In genomic region chr5:8416683-8417413, GRCm38 (mm10) we compare ENCODE assay signal across 27 mouse cellular contexts. TPM values are rescaled to one million over a fixed set of nuclear protein-coding genes. Genes with fewer than 3 reads are reported as not detected.
DNase-seq lines count a peak whose midpoint lies in the region; ATAC-seq and TF ChIP-seq lines count a peak whose summit lies in the region.
"Had no signal": no experiment of that assay in that cellular context is flagged by ENCODE, and none has a peak within 500 bp of the region (broad histone marks: within the 10 kb centered on the region; RNA-seq: fewer than 3 reads in every experiment).

No protein-coding gene starts in this region.

- no peaks in the 10 kb centered on the region for H3K27me3 ChIP-seq in lung, embryonic 14.5 days (ENCODE audit: insufficient read depth, low read length)
- H3K27me3 ChIP-seq in neural tube, embryonic 15.5 days (replicated peaks), result no peaks in the 10 kb centered on the region
- H3K27me3 ChIP-seq: liver, embryonic 15.5 days; neural tube, embryonic 12.5 days had no signal

- ATAC-seq in lung, embryonic 14.5 days (ENCODE audit: insufficient read depth), result peak; percentile 67; the same call in 1 of the 2 replicates
- 0 out of 2 replicates have a peak, but pooled peaks have one; percentile 27 for ATAC-seq in megakaryocyte, adult 5-6 weeks (ENCODE audit: poor library complexity, severe bottlenecking)
- no peak for ATAC-seq in neural tube, embryonic 15.5 days (ENCODE audit: low FRiP score)
- ATAC-seq: activated CD4-positive, CD25-positive, alpha-beta regulatory T cell, adult 4 months; forebrain, embryonic 16.5 days had no signal

- 84% methylated on average over 3 of the region's 3 CpGs for WGBS in lung, embryonic 14.5 days
- WGBS in neural tube, embryonic 15.5 days, result 93% methylated on average over 3 of the region's 3 CpGs

- TF ChIP-seq CTCF in lung, embryonic 14.5 days (IDR thresholded peaks at IDR 0.05; ENCODE audit: low read depth), result no peak

- H3K4me3 ChIP-seq in lung, embryonic 14.5 days (ENCODE audit: low read depth, low read length), result no peak overlapping the region
- H3K4me3 ChIP-seq in neural tube, embryonic 15.5 days (replicated peaks), result no peak overlapping the region
- H3K4me3 ChIP-seq: forebrain, embryonic 10.5 days; heart, embryonic 10.5 days; limb, embryonic 10.5 days; liver, embryonic 15.5 days; neural tube, embryonic 12.5 days had no signal

- peaks cover 57% of the 10 kb centered on the region for H3K36me3 ChIP-seq in lung, embryonic 14.5 days (ENCODE audit: insufficient read depth)
- 0 out of 2 replicates have a peak, but pooled peaks cover 8% of the 10 kb centered on the region for H3K36me3 ChIP-seq in neural tube, embryonic 15.5 days

- H3K4me1 ChIP-seq in lung, embryonic 14.5 days (ENCODE audit: insufficient read depth), result no peaks in the 10 kb centered on the region
- peaks cover 4% of the 10 kb centered on the region for H3K4me1 ChIP-seq in neural tube, embryonic 15.5 days
- H3K4me1 ChIP-seq: heart, embryonic 10.5 days had no signal

- DNase-seq in lung, embryonic 14.5 days, result no peak
- no peak for DNase-seq in lung, postnatal 25 days (ENCODE audit: low spot score)
- peak; percentile 30 for DNase-seq in 416B (ENCODE audit: low read depth)
- DNase-seq in Muller cell, postnatal 12 days (ENCODE audit: inconsistent ontology term), result peak; percentile 19
- DNase-seq in adrenal gland, postnatal 14 days, result no peak
- DNase-seq: adrenal gland, adult 8-10 months; cerebellum, adult 2 months; cerebellum, postnatal 36 days; gastrocnemius, postnatal 10 days; heart, postnatal 4 days; kidney, adult 9 months; liver; midbrain, embryonic 14.5 days; retina, postnatal 1 day; right cerebral cortex, postnatal 25 days; spleen, adult 18-20 months; thymus, postnatal 36 days had no signal

- H3K27ac ChIP-seq in lung, embryonic 14.5 days (ENCODE audit: low read depth), result no peak overlapping the region
- H3K27ac ChIP-seq in neural tube, embryonic 15.5 days (replicated peaks), result no peak overlapping the region
- H3K27ac ChIP-seq: forebrain, embryonic 10.5 days; heart, embryonic 10.5 days; hindbrain, embryonic 14.5 days; limb, embryonic 10.5 days; liver, embryonic 15.5 days; neural tube, embryonic 12.5 days had no signal

- no peak overlapping the region for H3K9ac ChIP-seq in lung, embryonic 14.5 days
- H3K9ac ChIP-seq in neural tube, embryonic 15.5 days (replicated peaks), result no peak overlapping the region
- H3K9ac ChIP-seq: hindbrain, embryonic 14.5 days; liver, embryonic 15.5 days; neural tube, embryonic 12.5 days had no signal

- no peak overlapping the region for H3K4me2 ChIP-seq in lung, embryonic 14.5 days
- H3K4me2 ChIP-seq in neural tube, embryonic 15.5 days, result no peak overlapping the region
- H3K4me2 ChIP-seq: hindbrain, embryonic 14.5 days; liver, embryonic 15.5 days; neural tube, embryonic 12.5 days had no signal

- H3K9me3 ChIP-seq in lung, embryonic 14.5 days (ENCODE audit: low read depth, low read length), result no peaks in the 10 kb centered on the region
- H3K9me3 ChIP-seq in neural tube, embryonic 15.5 days (replicated peaks), result no peaks in the 10 kb centered on the region
- H3K9me3 ChIP-seq: forebrain, embryonic 10.5 days; heart, embryonic 10.5 days; limb, embryonic 10.5 days; liver, embryonic 15.5 days; neural tube, embryonic 12.5 days had no signal

RNA-seq across cellular contexts. Expression of gene Dbf4, which starts 5.7 kb away (rescaled TPM):
- polyA plus RNA-seq in lung, embryonic 14.5 days (2014; fragmentation: Nextera tagmentation; extraction: Ambion mirVana), result 68.3 and 71.6 TPM in 2 replicates
- 65.6 and 69.3 TPM in 2 replicates for total RNA-seq in megakaryocyte, adult 5-6 weeks (2015)
- 70.4 and 73.1 TPM in 2 replicates for total RNA-seq in megakaryocyte, adult 5-6 weeks (2017)
- 7.4 and 13.4 TPM in 2 replicates for polyA plus RNA-seq in neural tube, embryonic 15.5 days (2015; fragmentation: Nextera tagmentation; extraction: Ambion mirVana)
- 11.8 and 12.9 TPM in 2 replicates for total RNA-seq in adrenal gland, postnatal 14 days (2021)

RNA-seq across cellular contexts. Expression of gene Slc25a40, which starts 5.8 kb away (rescaled TPM):
- polyA plus RNA-seq in lung, embryonic 14.5 days (2014; fragmentation: Nextera tagmentation; extraction: Ambion mirVana), result 12.3 and 14.4 TPM in 2 replicates
- total RNA-seq in megakaryocyte, adult 5-6 weeks (2015), result 6.4 and 10.2 TPM in 2 replicates
- 5.5 and 5.6 TPM in 2 replicates for total RNA-seq in megakaryocyte, adult 5-6 weeks (2017)
- 7.7 and 9.0 TPM in 2 replicates for polyA plus RNA-seq in neural tube, embryonic 15.5 days (2015; fragmentation: Nextera tagmentation; extraction: Ambion mirVana)
- total RNA-seq in adrenal gland, postnatal 14 days (2021), result 10.6 and 11.4 TPM in 2 replicates

RNA-seq across cellular contexts. Expression of gene Adam22, which starts 48.9 kb away (rescaled TPM):
- 3.6 TPM in 2 replicates for polyA plus RNA-seq in lung, embryonic 14.5 days (2014; fragmentation: Nextera tagmentation; extraction: Ambion mirVana)
- total RNA-seq in megakaryocyte, adult 5-6 weeks (2015), result 0.40 TPM in 1 of 2 replicates, not detected in the other
- total RNA-seq in megakaryocyte, adult 5-6 weeks (2017), result 0.04 and 0.18 TPM in 2 replicates
- 39.1 and 42.3 TPM in 2 replicates for polyA plus RNA-seq in neural tube, embryonic 15.5 days (2015; fragmentation: Nextera tagmentation; extraction: Ambion mirVana)
- 4.1 and 5.7 TPM in 2 replicates for total RNA-seq in adrenal gland, postnatal 14 days (2021)

Comparison
In these comparisons a context has a peak if more than half of its experiments do, and no peak if none do; other contexts are left out.
1. DNase-seq: peak in 416B (single experiment) and Muller cell, postnatal 12 days (single experiment); none in lung, embryonic 14.5 days (single experiment), lung, postnatal 25 days (single experiment) and adrenal gland, postnatal 14 days (single experiment).